11 mouse cellular contexts compared by ENCODE assay signal in genomic region chr11:61715130-61715529, GRCm38 (mm10). TPM values are rescaled to one million over a fixed set of nuclear protein-coding genes. Genes with fewer than 3 reads are reported as not detected.
A peak's percentile ranks its signal among the peaks of the same experiment; 100 is the strongest.
DNase-seq lines count a peak whose midpoint lies in the region; ATAC-seq and TF ChIP-seq lines count a peak whose summit lies in the region.
"Had no signal": no experiment of that assay in that cellular context is flagged by ENCODE, and none has a peak within 500 bp of the region (broad histone marks: within the 10 kb centered on the region; RNA-seq: fewer than 3 reads in every experiment).

No protein-coding gene starts in this region.

- no peaks in the 10 kb centered on the region for H3K27me3 ChIP-seq in intestine, embryonic 14.5 days (replicated peaks; ENCODE audit: control insufficient read depth, insufficient read depth, low read length)
- no peaks in the 10 kb centered on the region for H3K27me3 ChIP-seq in intestine, embryonic 15.5 days (replicated peaks)
- H3K27me3 ChIP-seq in liver, postnatal 0 days (ENCODE audit: insufficient read depth, low read length) = no peaks in the 10 kb centered on the region
- peaks cover 40% of the 10 kb centered on the region for H3K27me3 ChIP-seq in liver, embryonic 12.5 days (replicated peaks)

- 0 out of 2 replicates have a peak, but pooled peaks have one; percentile 18 for ATAC-seq in intestine, embryonic 14.5 days (replicated peaks; ENCODE audit: low FRiP score, low TSS enrichment, low read depth)
- ATAC-seq in intestine, embryonic 15.5 days = no peak
- peak; percentile 28; the same call in 1 of the 2 replicates for ATAC-seq in liver, postnatal 0 days
- no peak; the same call in 1 of the 2 replicates for ATAC-seq in liver, embryonic 12.5 days

- no peaks in the 10 kb centered on the region for H3K9me3 ChIP-seq in intestine, embryonic 14.5 days (ENCODE audit: control insufficient read depth, low read length)
- H3K9me3 ChIP-seq in intestine, embryonic 15.5 days = no peaks in the 10 kb centered on the region
- no peaks in the 10 kb centered on the region for H3K9me3 ChIP-seq in liver, postnatal 0 days (ENCODE audit: low read length)
- H3K9me3 ChIP-seq in liver, embryonic 12.5 days (replicated peaks) = no peaks in the 10 kb centered on the region
- H3K9me3 ChIP-seq: G1E had no signal

- WGBS in intestine, embryonic 14.5 days = 65% methylated on average over 6 of the region's 6 CpGs
- WGBS in intestine, embryonic 15.5 days = 68% methylated on average over 6 of the region's 6 CpGs
- WGBS in liver, postnatal 0 days (ENCODE audit: insufficient replicate concordance) = 57% methylated on average over 6 of the region's 6 CpGs
- 53% methylated on average over 6 of the region's 6 CpGs for WGBS in liver, embryonic 12.5 days (ENCODE audit: insufficient replicate concordance)

- DNase-seq in cerebellum, postnatal 10 days = peak; percentile 51 to 60
- DNase-seq in cerebellum, postnatal 36 days = no peak
- DNase-seq in intestine, embryonic 14.5 days (ENCODE audit: low spot score) = no peak
- DNase-seq in liver, postnatal 0 days = no peak
- DNase-seq in MN1 (ENCODE audit: low spot score) = peak; percentile 9
- no peak for DNase-seq in thymus, postnatal 4 days

- no peak overlapping the region for H3K4me2 ChIP-seq in intestine, embryonic 14.5 days (ENCODE audit: low read length)
- no peak overlapping the region for H3K4me2 ChIP-seq in intestine, embryonic 15.5 days (replicated peaks)
- no peak overlapping the region for H3K4me2 ChIP-seq in liver, postnatal 0 days (ENCODE audit: low read depth, low read length)
- no peak overlapping the region for H3K4me2 ChIP-seq in liver, embryonic 12.5 days

- TF ChIP-seq EP300 in liver, postnatal 0 days (IDR thresholded peaks at IDR 0.05; ENCODE audit: low read depth) = no peak

- no peaks in the 10 kb centered on the region for H3K36me3 ChIP-seq in intestine, embryonic 14.5 days (ENCODE audit: control insufficient read depth, insufficient read depth, low read length)
- no peaks in the 10 kb centered on the region for H3K36me3 ChIP-seq in intestine, embryonic 15.5 days
- no peaks in the 10 kb centered on the region for H3K36me3 ChIP-seq in liver, postnatal 0 days (replicated peaks; ENCODE audit: insufficient read depth, low read length)
- H3K36me3 ChIP-seq in liver, embryonic 12.5 days = no peaks in the 10 kb centered on the region
- H3K36me3 ChIP-seq: G1E had no signal

- no peaks in the 10 kb centered on the region for H3K4me1 ChIP-seq in intestine, embryonic 14.5 days (replicated peaks; ENCODE audit: control insufficient read depth, insufficient read depth, low read length)
- H3K4me1 ChIP-seq in intestine, embryonic 15.5 days (replicated peaks) = no peaks in the 10 kb centered on the region
- no peaks in the 10 kb centered on the region for H3K4me1 ChIP-seq in liver, postnatal 0 days (ENCODE audit: insufficient read depth)
- H3K4me1 ChIP-seq in liver, embryonic 12.5 days = peaks cover 4% of the 10 kb centered on the region

- no peak overlapping the region for H3K9ac ChIP-seq in intestine, embryonic 14.5 days (ENCODE audit: low read length)
- H3K9ac ChIP-seq in intestine, embryonic 15.5 days = no peak overlapping the region
- no peak overlapping the region for H3K9ac ChIP-seq in liver, postnatal 0 days (replicated peaks)
- no peak overlapping the region for H3K9ac ChIP-seq in liver, embryonic 12.5 days

- no peak overlapping the region for H3K27ac ChIP-seq in intestine, embryonic 14.5 days (ENCODE audit: low read depth)
- no peak overlapping the region for H3K27ac ChIP-seq in intestine, embryonic 15.5 days
- no peak overlapping the region for H3K27ac ChIP-seq in liver, postnatal 0 days (ENCODE audit: low read depth)
- no peak overlapping the region for H3K27ac ChIP-seq in liver, embryonic 12.5 days

- TF ChIP-seq CTCF in liver, postnatal 0 days (IDR thresholded peaks at IDR 0.05; ENCODE audit: low read depth) = no peak

- no peak overlapping the region for H3K4me3 ChIP-seq in intestine, embryonic 14.5 days (ENCODE audit: low read depth, low read length)
- H3K4me3 ChIP-seq in intestine, embryonic 15.5 days (replicated peaks) = no peak overlapping the region
- no peak overlapping the region for H3K4me3 ChIP-seq in liver, postnatal 0 days (ENCODE audit: low read depth, low read length)
- H3K4me3 ChIP-seq in liver, embryonic 12.5 days = no peak overlapping the region

RNA-seq across cellular contexts. Expression of gene Slc5a10, which starts 5.5 kb away (rescaled TPM):
- polyA plus RNA-seq in intestine, embryonic 14.5 days (2014; fragmentation: Nextera tagmentation; extraction: Ambion mirVana) = not detected in 2 replicates
- 0.13 TPM in 1 of 2 replicates, not detected in the other for polyA plus RNA-seq in intestine, embryonic 15.5 days (2015; fragmentation: Nextera tagmentation; extraction: Ambion mirVana)
- not detected in 2 replicates for polyA plus RNA-seq in liver, postnatal 0 days (2015; fragmentation: Nextera tagmentation; extraction: Ambion mirVana)
- not detected in 2 replicates for polyA plus RNA-seq in liver, embryonic 12.5 days (2016; fragmentation: Nextera tagmentation; extraction: Ambion mirVana)
- polyA plus RNA-seq: G1E; heart, embryonic 14.5 days; stomach, embryonic 14.5 days had no signal

RNA-seq across cellular contexts. Expression of gene Fam83g, which starts 31.2 kb away (rescaled TPM):
- 3.7 and 4.6 TPM in 2 replicates for polyA plus RNA-seq in intestine, embryonic 14.5 days (2014; fragmentation: Nextera tagmentation; extraction: Ambion mirVana)
- 7.4 and 7.9 TPM in 2 replicates for polyA plus RNA-seq in intestine, embryonic 15.5 days (2015; fragmentation: Nextera tagmentation; extraction: Ambion mirVana)
- polyA plus RNA-seq in liver, postnatal 0 days (2015; fragmentation: Nextera tagmentation; extraction: Ambion mirVana) = 2.2 and 2.4 TPM in 2 replicates
- 8.2 and 8.5 TPM in 2 replicates for polyA plus RNA-seq in liver, embryonic 12.5 days (2016; fragmentation: Nextera tagmentation; extraction: Ambion mirVana)
- polyA plus RNA-seq: G1E had no signal

RNA-seq across cellular contexts. Expression of gene Prpsap2, which starts 46.8 kb away (rescaled TPM):
- 22.7 and 25.4 TPM in 2 replicates for polyA plus RNA-seq in intestine, embryonic 14.5 days (2014; fragmentation: Nextera tagmentation; extraction: Ambion mirVana)
- polyA plus RNA-seq in intestine, embryonic 15.5 days (2015; fragmentation: Nextera tagmentation; extraction: Ambion mirVana) = 27.1 and 27.5 TPM in 2 replicates
- polyA plus RNA-seq in liver, postnatal 0 days (2015; fragmentation: Nextera tagmentation; extraction: Ambion mirVana) = 5.2 and 5.7 TPM in 2 replicates
- polyA plus RNA-seq in liver, embryonic 12.5 days (2016; fragmentation: Nextera tagmentation; extraction: Ambion mirVana) = 10.9 and 12.1 TPM in 2 replicates

Comparison
In these comparisons a context has a peak if more than half of its experiments do, and no peak if none do; other contexts are left out.
1. DNase-seq: peak in cerebellum, postnatal 10 days (2 of 2) and MN1 (single experiment); none in cerebellum, postnatal 36 days (0 of 2), intestine, embryonic 14.5 days (single experiment), liver, postnatal 0 days (single experiment) and thymus, postnatal 4 days (single experiment).
2. ATAC-seq: peak in intestine, embryonic 14.5 days (single experiment) and liver, postnatal 0 days (single experiment); none in intestine, embryonic 15.5 days (single experiment) and liver, embryonic 12.5 days (single experiment).